Mouse (Mus musculus): Measurements from ENCODE around the gene Slc2a13.

DNA sequence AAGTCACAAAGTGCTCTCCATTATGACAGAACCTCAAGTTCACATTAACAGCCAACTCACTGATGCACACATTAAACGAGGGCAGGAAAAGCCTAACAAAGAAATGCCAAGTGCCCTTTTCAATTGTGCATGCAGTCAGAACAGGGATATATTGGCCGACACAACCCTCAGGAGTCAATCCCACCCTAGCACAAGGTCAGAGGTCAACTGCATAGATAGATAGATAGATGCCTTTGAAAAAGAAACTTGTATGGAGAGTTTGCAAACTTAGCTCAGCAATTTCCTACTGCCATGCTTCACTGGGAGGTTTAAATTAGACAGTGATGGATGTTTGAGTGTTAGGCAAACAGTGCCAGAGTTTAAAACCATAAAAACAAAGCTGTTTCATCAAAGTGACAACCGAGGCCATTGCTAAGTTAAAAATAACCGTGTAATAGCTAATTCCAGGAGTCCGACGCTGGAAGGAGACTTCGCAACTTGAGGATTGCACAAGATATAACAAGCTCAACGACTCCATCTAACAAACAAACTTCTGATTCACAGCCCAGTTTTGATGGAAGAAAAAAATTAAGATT is 194.2 kb downstream of the Slc2a13 start:
- TF ChIP-seq CTCF (IDR thresholded peaks at IDR 0.05; ENCODE audit: low read depth, low read length) = no peak
- TF ChIP-seq POLR2A (IDR thresholded peaks at IDR 0.05; ENCODE audit: borderline replicate concordance, low read depth, low read length) = no peak
